Mouse (Mus musculus) WW6 (cell line): Measurements from ENCODE around the gene Vmn2r91.
"Not testable (repeated sequence)": the region's sequence is repeated elsewhere in the genome, so short reads cannot be mapped to it uniquely, and the experiment has no call there.

ENCODE experiments used
- DNase-seq: peaks from one replicate; pipeline ENCODE4 v3.0.0-alpha.2; 2013; ENCODE audit warnings: low read depth, low spot score

Gene Vmn2r91

GRCm38 (mm10) chr17:18084716-18085115 is at the start of gene Vmn2r91:
TSS of gene Vmn2r91 (plus strand) at chr17:18085016.
- not testable (repeated sequence) for DNase-seq

- DNase-seq = no peak
These were observed 35.7 kb upstream of the Vmn2r91 start, which contains the start of gene Vmn2r124 for GRCm38 (mm10) chr17:18049124-18049523. TSS of gene Vmn2r124 (plus strand) at chr17:18049424.

GRCm38 (mm10) chr17:18095626-18096025 is 10.8 kb downstream of the Vmn2r91 start:
- not testable (repeated sequence) for DNase-seq

- DNase-seq = not testable (repeated sequence)
These were observed 17.4 kb downstream of the Vmn2r91 start for GRCm38 (mm10) chr17:18102265-18102664.

GRCm38 (mm10) chr17:18151587-18151986 is 66.8 kb downstream of the Vmn2r91 start, which contains the start of gene Vmn2r92:
TSS of gene Vmn2r92 (plus strand) at chr17:18151887.
- DNase-seq = not testable (repeated sequence)

GRCm38 (mm10) chr17:18161194-18161593 is 76.4 kb downstream of the Vmn2r91 start:
- DNase-seq = not testable (repeated sequence)
